Mouse (Mus musculus) bone marrow, adult 2 months (tissue): ENCODE results near the gene Slc22a13.

Experiments
- CTCF ChIP-seq: fragments of 200-500 bp; IDR thresholded peaks from 2 replicates; pipeline ENCODE4 v1.5.1; 2011; ENCODE audit warnings: low read length, control low read depth; ENCODE audit not compliant: control insufficient read depth, insufficient read depth
- POLR2A ChIP-seq: fragments of 200-500 bp; IDR thresholded peaks from 2 replicates; pipeline ENCODE4 v1.6.1; 2011; ENCODE audit warnings: low read depth, mild to moderate bottlenecking, control low read depth, low read length, borderline replicate concordance; ENCODE audit not compliant: control insufficient read depth

- TF ChIP-seq CTCF = no peak
- TF ChIP-seq POLR2A = no peak
These were observed 9.6 kb downstream of the Slc22a13 start for GRCm38 (mm10) chr9:119199151-119199861.
